Mouse (Mus musculus) liver, embryonic 14.5 days (tissue): ENCODE measurements at regions not wholly inside any gene's neighbourhood (a gene's known extent, or its start where the extent isn't known, plus 50 kb on each side); places are given as distances from the start of the nearest gene placed in this dataset.

Experiments used
- CTCF ChIP-seq: IDR thresholded peaks from 2 replicates; pipeline ENCODE4 v1.5.1; 2016; ENCODE audit warnings: antibody characterized with exemption, low read depth, control low read depth
- EP300 ChIP-seq: IDR thresholded peaks from 2 replicates; pipeline ENCODE4 v1.6.1; 2016; ENCODE audit warnings: antibody characterized with exemption, low read depth

DNA sequence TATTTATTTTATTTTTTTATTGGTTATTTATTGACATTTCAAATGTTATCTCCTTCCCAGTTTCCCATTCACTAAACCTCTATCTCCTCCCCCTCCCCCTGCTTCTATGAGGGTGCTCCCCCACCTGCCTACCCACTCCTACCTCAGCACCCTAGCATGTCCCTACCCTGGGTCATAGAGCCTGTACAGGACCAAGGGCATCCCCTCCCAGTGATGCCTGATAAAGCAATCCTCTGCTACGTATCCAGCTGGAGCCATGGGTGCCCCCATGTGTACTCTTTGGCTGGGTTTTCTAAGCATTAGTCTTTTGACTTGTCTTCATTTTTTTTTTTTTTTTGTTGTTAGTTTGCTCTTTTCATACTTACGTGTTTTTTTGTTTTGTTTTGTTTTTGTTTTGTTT is 502.9 kb downstream of the Irx1 start:
- TF ChIP-seq CTCF (no peak), EP300 (no peak)
